Mouse (Mus musculus) limb, embryonic 10.5 days (tissue): Measurements from ENCODE around the gene Kxd1. TPM values are rescaled to one million over a fixed set of nuclear protein-coding genes. Genes with fewer than 3 reads are reported as not detected.
"Not testable (repeated sequence)": the region's sequence is repeated elsewhere in the genome, so short reads cannot be mapped to it uniquely, and the experiment has no call there.

Experiments used
- DNase-seq: peaks from one replicate; pipeline ENCODE4 v3.0.0-alpha.2; 2017; ENCODE audit warnings: low spot score
- H3K27ac ChIP-seq: fragments of 300-500 bp; sonication (generic); 2 replicates; pipeline ENCODE4 v1.5.1; 2016; ENCODE audit warnings: mild to moderate bottlenecking
- H3K27me3 ChIP-seq: fragments of 300-500 bp; sonication (generic); 2 replicates; pipeline ENCODE4 v1.6.1; 2016; ENCODE audit warnings: low read depth, mild to moderate bottlenecking; ENCODE audit not compliant: poor library complexity, severe bottlenecking
- H3K36me3 ChIP-seq: fragments of 300-500 bp; sonication (generic); 2 replicates; pipeline ENCODE4 v1.6.1; 2016; ENCODE audit warnings: mild to moderate bottlenecking, moderate library complexity
- H3K4me1 ChIP-seq: fragments of 300-500 bp; sonication (generic); 2 replicates; pipeline ENCODE4 v1.6.1; 2016
- H3K4me3 ChIP-seq: fragments of 300-500 bp; sonication (generic); 2 replicates; pipeline ENCODE4 v1.5.1; 2016; ENCODE audit warnings: mild to moderate bottlenecking, moderate library complexity
- H3K9me3 ChIP-seq: fragments of 300-500 bp; sonication (generic); replicated peaks from 2 replicates; pipeline ENCODE4 v1.6.1; 2016; ENCODE audit warnings: mild to moderate bottlenecking
- WGBS: fragments of 180-500 bp; shearing (Covaris S2); methylation state at CpG from one replicate; pipeline ENCODE4 v1.1.7; 2016; 5-methylcytosine and 5-hydroxymethylcytosine counted together
- polyA plus RNA-seq: library from polyadenylated mRNA; unstranded; fragments of >200 nt; fragmentation: Nextera tagmentation; extraction: Ambion mirVana; gene quantifications from 2 replicates; pipeline ENCODE4 v1.2.1, GENCODE M21; 2016

Kxd1 gene
- polyA plus RNA-seq, 1 experiment from 2014 or later = 46.6 TPM

- DNase-seq = no peak
- peak overlapping the region; percentile 88 for H3K4me3 ChIP-seq
- WGBS = 32% methylated on average over 13 of the region's 13 CpGs
- peak overlapping the region; percentile 100 for H3K27ac ChIP-seq
- no peaks in the 10 kb centered on the region for H3K9me3 ChIP-seq
- no peaks in the 10 kb centered on the region for H3K27me3 ChIP-seq
- H3K36me3 ChIP-seq = peaks cover 41% of the 10 kb centered on the region
- H3K4me1 ChIP-seq = peaks cover 23% of the 10 kb centered on the region
Observed at GRCm38 (mm10) chr8:70528182-70528797, 534 bp upstream of the Kxd1 start.

GRCm38 (mm10) chr8:70527111-70527511 is 645 bp downstream of the Kxd1 start:
- Histone ChIP-seq H3K9me3 (no peaks in the 10 kb centered on the region), H3K27ac (peak overlapping the region; percentile 100), H3K36me3 (peaks cover 30% of the 10 kb centered on the region), H3K4me3 (peak overlapping the region; percentile 88), H3K4me1 (peaks cover 31% of the 10 kb centered on the region), H3K27me3 (no peaks in the 10 kb centered on the region)
- DNase-seq = no peak
- 2% methylated on average over 8 of the region's 8 CpGs for WGBS

GRCm38 (mm10) chr8:70522592-70523403 is 5.0 kb downstream of the Kxd1 start:
- WGBS = under 1% methylated on average over 49 of the region's 51 CpGs
- Histone ChIP-seq H3K27me3 (no peaks in the 10 kb centered on the region), H3K4me1 (peaks cover 20% of the 10 kb centered on the region), H3K9me3 (no peaks in the 10 kb centered on the region), H3K27ac (peak overlapping the region; percentile 91), H3K4me3 (peak overlapping the region; percentile 79), H3K36me3 (peaks cover 17% of the 10 kb centered on the region)
- DNase-seq = peak; percentile 97

GRCm38 (mm10) chr8:70519606-70520005 is 8.2 kb downstream of the Kxd1 start:
- H3K36me3 ChIP-seq = peaks cover 37% of the 10 kb centered on the region
- 76% methylated on average over 2 of the region's 2 CpGs for WGBS

GRCm38 (mm10) chr8:70519043-70519442 is 8.7 kb downstream of the Kxd1 start:
- no peak overlapping the region for H3K4me3 ChIP-seq
- no peak for DNase-seq
- H3K36me3 ChIP-seq = peaks cover 42% of the 10 kb centered on the region
- no peak overlapping the region for H3K27ac ChIP-seq
- peaks cover 11% of the 10 kb centered on the region for H3K4me1 ChIP-seq
- WGBS = 93% methylated on average over 6 of the region's 6 CpGs
- no peaks in the 10 kb centered on the region for H3K27me3 ChIP-seq
- H3K9me3 ChIP-seq = no peaks in the 10 kb centered on the region

More at GRCm38 (mm10) chr8:70519606-70520005, 8.2 kb downstream of the Kxd1 start:
- H3K9me3 ChIP-seq = no peaks in the 10 kb centered on the region
- H3K4me3 ChIP-seq = no peak overlapping the region
- H3K27ac ChIP-seq = no peak overlapping the region
- peaks cover 11% of the 10 kb centered on the region for H3K4me1 ChIP-seq
- no peaks in the 10 kb centered on the region for H3K27me3 ChIP-seq
- DNase-seq = no peak

GRCm38 (mm10) chr8:70517940-70518643 is 9.7 kb downstream of the Kxd1 start:
- Histone ChIP-seq H3K4me3 (no peak overlapping the region), H3K9me3 (no peaks in the 10 kb centered on the region), H3K36me3 (peaks cover 52% of the 10 kb centered on the region), H3K27ac (no peak overlapping the region), H3K27me3 (no peaks in the 10 kb centered on the region), H3K4me1 (peaks cover 11% of the 10 kb centered on the region)
- WGBS = 73% methylated on average over 10 of the region's 10 CpGs
- DNase-seq = no peak

GRCm38 (mm10) chr8:70513441-70513840 is 14.3 kb downstream of the Kxd1 start:
- no peak overlapping the region for H3K27ac ChIP-seq
- WGBS = 86% methylated on average over 2 of the region's 2 CpGs
- H3K4me3 ChIP-seq = no peak overlapping the region
- no peaks in the 10 kb centered on the region for H3K27me3 ChIP-seq
- H3K36me3 ChIP-seq = peaks cover 64% of the 10 kb centered on the region
- DNase-seq = no peak
- peaks cover 10% of the 10 kb centered on the region for H3K4me1 ChIP-seq
- H3K9me3 ChIP-seq = no peaks in the 10 kb centered on the region

GRCm38 (mm10) chr8:70512253-70512903 is 15.4 kb downstream of the Kxd1 start:
- H3K9me3 ChIP-seq = no peaks in the 10 kb centered on the region
- peaks cover 11% of the 10 kb centered on the region for H3K4me1 ChIP-seq
- peaks cover 64% of the 10 kb centered on the region for H3K36me3 ChIP-seq
- no peak for DNase-seq
- no peak overlapping the region for H3K27ac ChIP-seq
- 93% methylated on average over 11 of the region's 11 CpGs for WGBS
- no peak overlapping the region for H3K4me3 ChIP-seq
- no peaks in the 10 kb centered on the region for H3K27me3 ChIP-seq

- peaks cover 68% of the 10 kb centered on the region for H3K36me3 ChIP-seq
- WGBS = 94% methylated on average over 2 of the region's 2 CpGs
- 0 out of 2 replicates have a peak overlapping the region, but pooled peaks have one; percentile 98 for H3K4me3 ChIP-seq
Observed at GRCm38 (mm10) chr8:70511770-70512169, 16.0 kb downstream of the Kxd1 start.

GRCm38 (mm10) chr8:70511174-70511573 is 16.6 kb downstream of the Kxd1 start:
- WGBS = 90% methylated on average over 6 of the region's 6 CpGs
- DNase-seq, H3K27me3 ChIP-seq, H3K9me3 ChIP-seq: not testable (repeated sequence)
- H3K4me3 ChIP-seq = peak overlapping the region; percentile 98
- peaks cover 62% of the 10 kb centered on the region for H3K36me3 ChIP-seq
- peaks cover 12% of the 10 kb centered on the region for H3K4me1 ChIP-seq
- peak overlapping the region; percentile 97 for H3K27ac ChIP-seq

More at GRCm38 (mm10) chr8:70511770-70512169, 16.0 kb downstream of the Kxd1 start:
- H3K4me1 ChIP-seq = peaks cover 11% of the 10 kb centered on the region
- no peaks in the 10 kb centered on the region for H3K9me3 ChIP-seq
- H3K27ac ChIP-seq = no peak overlapping the region
- DNase-seq = no peak
- H3K27me3 ChIP-seq = no peaks in the 10 kb centered on the region

- peak; percentile 98 for DNase-seq
- peak within 1 kb of the TSS; percentile 98 for H3K4me3 ChIP-seq
- 2% methylated on average over 74 of the region's 74 CpGs for WGBS
- H3K27ac ChIP-seq = peak within 1 kb of the TSS; percentile 97
- no peaks in the 10 kb centered on the region for H3K27me3 ChIP-seq
- peaks cover 60% of the 10 kb centered on the region for H3K36me3 ChIP-seq
- peaks cover 20% of the 10 kb centered on the region for H3K4me1 ChIP-seq
- no peaks in the 10 kb centered on the region for H3K9me3 ChIP-seq
Observed at GRCm38 (mm10) chr8:70510228-70510915, 17.4 kb downstream of the Kxd1 start, which contains the start of gene Uba52. Uba52 (minus strand) TSS chr8:70510801.
